Mouse (Mus musculus): ENCODE results near the gene Zfp526.

- no peak for TF ChIP-seq EP300 (IDR thresholded peaks at IDR 0.05; ENCODE audit: low read depth)
- no peak for TF ChIP-seq CTCF (IDR thresholded peaks at IDR 0.05; ENCODE audit: low read depth)
Observed at GRCm38 (mm10) chr7:25248846-25249313, 27.7 kb downstream of the Zfp526 start.

All from liver, postnatal 0 days (tissue).